In the genomic region with DNA sequence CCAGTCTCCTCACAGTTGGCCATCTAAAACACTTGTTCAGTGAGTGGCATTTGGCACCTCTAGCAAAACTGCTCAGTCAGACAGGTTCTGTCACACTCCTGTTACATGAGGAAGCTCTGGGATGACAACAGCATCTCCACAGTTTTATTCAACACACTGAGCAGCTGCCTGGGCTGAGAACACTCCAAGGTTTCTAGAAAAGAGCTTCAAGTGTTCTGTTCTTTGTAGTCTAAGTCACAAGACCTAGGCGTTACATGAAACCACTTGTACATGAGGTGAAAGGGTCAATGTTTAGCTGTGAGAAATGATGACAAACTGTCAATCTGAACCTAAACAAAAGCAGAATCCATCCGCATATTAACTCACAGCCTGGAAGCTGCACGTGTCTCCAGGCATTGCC, we compare ENCODE assay signal across 16 mouse cellular contexts.
"Had no signal": no experiment of that assay in that cellular context is flagged by ENCODE, and none has a peak within 500 bp of the region (broad histone marks: within the 10 kb centered on the region; RNA-seq: fewer than 3 reads in every experiment).

No protein-coding gene starts in this region.

- H3K27ac ChIP-seq: liver, embryonic 13.5 days; liver, embryonic 15.5 days; macrophage; midbrain, embryonic 13.5 days; midbrain, embryonic 15.5 days; neural tube, embryonic 12.5 days; stomach, embryonic 15.5 days; stomach, postnatal 0 days had no signal

- H3K27me3 ChIP-seq: liver, embryonic 13.5 days; liver, embryonic 15.5 days; megakaryocyte, embryonic 14.5 days; midbrain, embryonic 13.5 days; midbrain, embryonic 15.5 days; neural tube, embryonic 12.5 days; stomach, embryonic 15.5 days had no signal

- H3K4me2 ChIP-seq: liver, embryonic 13.5 days; liver, embryonic 15.5 days; lung, embryonic 14.5 days; midbrain, embryonic 11.5 days; midbrain, embryonic 13.5 days; midbrain, embryonic 15.5 days; neural tube, embryonic 12.5 days; stomach, embryonic 15.5 days had no signal

- H3K4me3 ChIP-seq: liver, embryonic 13.5 days; liver, embryonic 15.5 days; midbrain, embryonic 13.5 days; midbrain, embryonic 15.5 days; neural tube, embryonic 12.5 days; stomach, embryonic 15.5 days had no signal

- H3K9me3 ChIP-seq: liver, embryonic 13.5 days; liver, embryonic 15.5 days; midbrain, embryonic 13.5 days; midbrain, embryonic 15.5 days; neural tube, embryonic 12.5 days; stomach, embryonic 15.5 days had no signal

- H3K9ac ChIP-seq: liver, embryonic 13.5 days; liver, embryonic 15.5 days; liver, postnatal 0 days; lung, embryonic 14.5 days; midbrain, embryonic 13.5 days; midbrain, embryonic 15.5 days; neural tube, embryonic 12.5 days; stomach, embryonic 15.5 days had no signal

- ATAC-seq: liver, postnatal 0 days; midbrain, embryonic 13.5 days; midbrain, embryonic 15.5 days had no signal

- H3K4me1 ChIP-seq: liver, embryonic 13.5 days; liver, embryonic 15.5 days; megakaryocyte, embryonic 14.5 days; midbrain, embryonic 13.5 days; midbrain, embryonic 15.5 days; neural tube, embryonic 12.5 days; stomach, embryonic 15.5 days had no signal

- DNase-seq: liver, embryonic 13.5 days; liver, postnatal 0 days; lung, embryonic 14.5 days; right cerebral cortex, postnatal 14 days; thymus, adult 2 months; thymus, postnatal 25 days; thymus, postnatal 4 days had no signal

- H3K36me3 ChIP-seq: liver, embryonic 13.5 days; liver, embryonic 15.5 days; midbrain, embryonic 13.5 days; midbrain, embryonic 15.5 days; neural tube, embryonic 12.5 days; stomach, embryonic 15.5 days had no signal
